Mouse (Mus musculus) thymus, postnatal 14 days (tissue): Measurements from ENCODE around the gene Castor1.
A peak's percentile ranks its signal among the peaks of the same experiment; 100 is the strongest.

Experiments used
- DNase-seq: peaks from one replicate; pipeline ENCODE4 v3.0.0; 2021

The Castor1 gene

DNA sequence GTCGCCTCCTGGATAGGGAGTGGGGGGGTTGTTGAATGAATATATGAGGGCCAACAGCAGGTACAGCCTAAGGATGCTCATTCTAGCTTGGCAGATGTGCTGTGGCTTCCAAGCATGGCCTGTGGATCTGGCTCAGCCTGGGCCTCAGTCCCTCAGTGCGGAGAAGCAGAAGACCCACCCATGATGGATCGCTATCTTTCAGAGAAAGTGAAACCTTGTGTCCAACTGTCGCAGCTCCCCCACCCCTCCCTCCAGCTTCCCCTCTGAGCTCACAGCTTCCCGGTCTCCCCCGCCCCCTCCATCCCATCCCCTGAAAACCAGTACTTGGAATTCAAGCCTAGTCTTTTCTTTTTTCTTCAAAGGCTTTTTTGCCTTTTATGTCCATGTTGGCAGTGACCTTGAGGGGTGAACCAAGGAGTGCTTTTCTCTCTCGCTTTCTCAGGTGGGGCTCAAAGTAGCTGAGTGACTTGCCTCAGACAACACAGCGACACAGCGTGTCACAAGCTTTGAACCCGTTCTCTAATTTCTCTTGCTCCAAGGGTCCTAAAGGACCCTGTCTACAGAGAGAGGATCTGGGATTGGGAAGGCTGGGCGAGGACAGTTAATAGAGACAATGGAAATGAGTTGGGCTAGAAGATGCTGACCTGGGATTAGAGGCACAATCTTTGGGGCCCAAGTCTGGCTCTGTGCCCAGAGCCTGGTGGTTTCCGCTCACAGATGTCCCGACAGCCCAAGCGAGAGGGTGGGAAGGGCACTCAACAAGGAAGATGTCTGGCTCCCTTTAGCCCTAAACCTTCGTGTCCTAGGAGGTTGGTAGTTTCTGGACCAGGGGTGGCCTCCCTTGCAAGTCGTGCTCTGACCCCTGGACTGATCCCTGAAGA, 17.9 kb downstream of the Castor1 start, which contains the start of gene Osm:
Osm (plus strand) TSS at position 756 of the 881 bp plus-strand sequence.
- peak; percentile 53 for DNase-seq

DNA sequence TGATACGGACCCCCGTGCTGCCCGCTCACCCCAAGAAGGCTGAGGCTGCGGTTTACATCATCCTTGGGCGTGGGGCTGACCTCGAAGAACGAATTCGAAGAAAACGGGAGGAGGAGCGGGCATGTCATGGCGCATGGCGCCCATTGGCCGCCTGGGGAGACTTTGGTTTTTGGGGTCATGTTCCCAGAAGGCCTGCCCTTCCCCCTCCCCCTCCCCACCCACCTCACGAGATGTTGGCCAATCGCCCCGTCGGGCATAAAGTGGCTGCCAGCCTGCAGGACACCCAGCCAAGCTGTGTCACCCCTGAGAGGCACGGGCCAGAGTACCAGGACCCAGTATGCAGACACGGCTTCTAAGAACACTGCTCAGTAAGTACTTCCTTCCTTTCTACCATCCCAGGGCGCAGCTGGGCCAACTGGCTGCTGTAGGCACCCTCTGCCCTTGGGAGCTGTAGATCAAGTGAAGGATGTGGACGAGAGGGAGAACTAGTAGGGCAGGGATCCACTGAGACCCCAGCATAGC, 18.6 kb downstream of the Castor1 start:
- peak; percentile 54 for DNase-seq

DNA sequence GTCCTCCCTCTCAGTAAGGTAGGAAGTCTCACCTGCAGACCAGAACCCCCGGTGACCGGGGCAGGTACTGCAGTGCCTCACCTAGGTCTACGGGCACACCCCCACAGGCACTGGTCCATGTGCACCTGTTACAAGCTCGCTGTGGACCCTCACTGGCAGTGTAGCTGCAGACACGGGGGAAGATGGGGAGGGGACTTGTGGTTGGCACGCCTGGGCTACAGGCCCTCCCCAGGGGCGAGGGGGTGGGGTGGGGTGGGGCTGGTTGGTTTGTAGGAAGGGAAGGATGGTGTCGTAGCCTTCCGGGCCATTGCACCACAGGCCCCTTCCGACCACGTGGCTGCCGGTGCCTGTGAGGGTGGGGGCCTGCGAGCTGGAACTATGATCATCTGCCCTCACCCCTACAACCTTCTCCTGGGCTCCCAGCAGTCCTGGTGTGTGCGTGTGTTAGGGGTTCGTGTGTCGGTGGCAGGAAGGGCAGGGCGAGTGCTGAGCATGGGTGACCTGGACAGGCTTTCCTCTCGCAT, 19.4 kb downstream of the Castor1 start:
- peak; percentile 73 for DNase-seq

DNA sequence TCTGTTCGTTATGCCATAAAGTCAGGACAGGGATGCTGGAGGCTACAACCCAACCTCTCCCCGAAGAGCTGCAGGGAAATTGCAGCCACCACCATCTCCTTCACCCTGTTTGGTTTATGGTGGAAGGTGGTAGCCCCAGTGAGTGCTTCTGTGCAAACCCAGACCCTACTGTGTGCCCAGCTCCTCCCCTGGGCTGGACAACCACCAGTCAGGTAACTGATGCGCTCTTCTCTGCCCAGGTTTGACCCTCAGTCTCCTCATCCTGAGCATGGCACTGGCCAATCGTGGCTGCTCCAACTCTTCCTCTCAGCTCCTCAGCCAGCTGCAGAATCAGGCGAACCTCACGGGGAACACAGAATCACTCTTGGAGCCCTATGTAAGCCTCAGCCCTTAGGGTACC, 20.1 kb downstream of the Castor1 start:
- no peak for DNase-seq

DNA sequence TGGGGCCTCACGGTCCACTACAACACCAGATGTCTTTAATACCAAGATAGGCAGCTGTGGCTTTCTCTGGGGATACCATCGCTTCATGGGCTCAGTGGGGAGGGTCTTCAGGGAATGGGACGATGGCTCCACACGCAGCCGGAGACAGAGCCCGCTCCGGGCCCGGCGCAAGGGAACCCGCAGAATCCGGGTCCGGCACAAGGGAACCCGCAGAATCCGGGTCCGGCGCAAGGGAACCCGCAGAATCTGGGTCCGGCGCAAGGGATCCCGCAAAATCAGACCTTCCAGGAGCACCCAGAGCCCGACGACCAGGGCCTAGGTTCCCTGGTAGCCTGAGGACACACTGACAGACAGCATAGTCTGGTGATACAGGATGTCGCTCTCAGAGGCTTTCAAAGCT, 21.7 kb downstream of the Castor1 start:
- no peak for DNase-seq

DNA sequence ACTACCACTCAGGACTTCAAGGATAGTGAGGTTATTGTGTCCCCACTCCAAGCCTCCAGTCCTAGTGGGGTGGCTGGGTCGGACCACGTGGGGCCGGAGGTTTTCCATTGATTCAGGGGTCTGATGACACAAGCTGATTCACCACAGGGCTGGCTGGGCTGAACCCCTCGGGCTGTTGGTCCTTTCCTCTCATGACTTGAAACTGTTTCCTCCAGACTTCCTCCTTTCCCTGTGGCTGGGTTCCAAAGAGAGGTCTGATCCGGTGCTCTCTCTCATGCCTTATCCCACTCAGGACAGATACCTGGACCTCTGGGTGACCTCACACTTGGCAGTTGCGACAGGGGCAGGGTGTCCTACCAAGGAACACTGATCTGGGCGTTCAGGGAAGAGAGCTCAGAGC, 22.1 kb downstream of the Castor1 start:
- DNase-seq: no peak

DNA sequence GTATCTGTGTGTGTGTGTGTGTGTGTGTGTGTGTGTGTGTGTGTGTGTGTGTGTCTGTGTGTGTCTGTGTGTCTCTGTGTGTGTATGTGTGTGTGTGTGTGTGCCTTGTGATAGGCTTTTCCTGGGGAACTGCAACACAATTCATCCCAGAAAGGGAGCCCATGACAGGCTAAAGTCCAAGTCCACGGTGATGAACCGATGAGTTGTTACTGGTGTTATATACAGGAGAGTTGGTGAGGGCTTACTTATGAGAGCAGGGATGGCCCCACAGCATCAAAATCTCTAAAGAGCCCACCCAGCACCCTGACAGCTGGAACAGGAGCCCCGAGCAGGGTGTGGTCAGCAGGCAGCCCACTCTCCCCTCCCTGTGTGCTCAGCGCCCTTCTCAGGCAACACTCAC, 23.2 kb downstream of the Castor1 start:
- DNase-seq: no peak

DNA sequence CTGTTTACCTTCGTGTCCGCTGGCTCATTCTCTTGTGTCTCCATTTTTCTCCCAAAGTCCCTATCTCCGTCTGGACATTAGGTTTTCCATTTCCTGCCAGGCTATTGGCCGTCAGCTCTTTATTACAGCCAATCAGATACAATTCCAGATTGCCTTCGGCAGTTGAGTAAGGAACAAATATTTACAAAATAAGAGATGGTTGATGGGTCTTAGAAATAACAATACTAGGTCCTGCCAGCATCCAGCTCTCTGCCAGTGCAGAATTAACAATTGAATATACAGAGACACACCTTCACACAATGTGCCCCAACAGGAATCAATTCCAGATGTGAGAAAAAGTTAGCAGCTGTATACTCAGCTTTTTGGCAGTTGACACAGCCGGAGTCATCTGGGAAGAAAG, 28.1 kb downstream of the Castor1 start:
- DNase-seq: no peak

DNA sequence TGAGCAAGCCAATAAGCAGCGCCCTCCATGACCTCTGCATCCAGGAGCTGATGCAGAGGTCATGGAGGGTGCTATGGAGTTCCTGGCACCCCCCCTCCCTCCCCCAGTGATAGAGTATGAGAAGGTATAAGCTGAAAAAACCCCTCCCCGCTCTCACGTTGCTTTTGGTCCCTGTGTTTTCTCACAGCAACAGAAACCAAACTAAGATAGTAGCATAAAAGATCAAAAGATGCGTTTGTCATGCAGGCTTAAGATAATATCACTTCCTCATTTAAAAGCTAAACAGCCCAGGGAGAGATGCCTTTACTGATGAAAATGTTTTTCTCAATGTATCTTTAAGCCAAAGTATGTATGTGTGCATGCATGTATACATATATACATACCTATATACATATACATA, 28.6 kb downstream of the Castor1 start:
- DNase-seq: no peak

DNA sequence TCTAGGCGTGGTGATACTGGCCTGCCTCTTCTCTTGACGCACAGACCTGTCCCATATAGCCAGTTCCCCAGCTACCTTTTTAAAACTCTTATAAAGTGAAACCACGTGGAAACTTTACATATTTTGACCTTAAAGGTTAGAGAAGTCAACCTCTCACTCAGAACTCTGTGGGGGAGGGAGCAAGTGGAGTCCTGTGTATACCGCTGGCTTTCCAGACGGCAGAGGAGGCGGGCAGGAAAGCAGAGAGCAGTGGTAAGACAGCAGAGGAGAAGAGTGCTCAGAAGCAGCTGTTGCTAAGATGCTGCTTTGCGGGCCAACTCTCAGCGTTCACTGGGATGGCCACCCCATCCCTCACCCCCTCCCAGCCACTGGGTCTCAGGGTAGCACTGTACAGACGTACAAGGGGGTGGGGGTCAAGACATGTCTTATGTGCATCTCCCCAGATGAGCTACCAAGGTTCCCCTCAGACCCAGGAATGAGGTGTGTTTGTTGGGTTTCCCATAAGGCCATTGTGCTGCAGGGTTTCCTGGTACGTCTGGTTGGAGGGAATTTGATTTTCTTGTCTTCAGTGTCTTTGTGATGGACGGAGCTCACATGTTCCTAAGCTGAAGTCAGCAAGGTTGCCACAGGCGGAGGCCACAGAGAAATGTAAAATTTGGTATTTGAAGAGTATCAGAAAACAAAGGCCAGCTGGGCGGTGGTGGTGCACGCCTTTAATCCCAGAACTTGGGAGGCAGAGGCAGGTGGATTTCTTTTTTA, 29.4 kb downstream of the Castor1 start:
- DNase-seq: peak; percentile 32

DNA sequence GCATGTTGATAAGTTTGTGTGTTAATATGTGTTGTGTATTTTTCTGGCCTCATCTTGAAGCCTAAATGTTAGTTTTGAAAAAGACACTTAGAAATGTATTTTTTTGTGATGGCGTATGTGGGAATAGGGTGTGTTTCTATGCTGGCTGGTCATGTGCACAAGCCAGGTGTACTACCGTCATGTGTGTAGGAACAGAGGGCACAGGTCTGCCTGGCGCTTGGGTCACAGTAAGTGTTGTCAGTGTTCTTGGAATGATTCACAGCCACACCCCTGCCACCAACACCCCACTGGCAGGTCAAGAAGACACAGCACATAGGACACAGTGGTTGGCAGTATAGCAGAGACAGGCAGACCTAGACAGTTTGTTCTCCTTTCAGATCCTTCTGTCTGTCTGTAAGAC, 31.1 kb downstream of the Castor1 start:
- DNase-seq: no peak

DNA sequence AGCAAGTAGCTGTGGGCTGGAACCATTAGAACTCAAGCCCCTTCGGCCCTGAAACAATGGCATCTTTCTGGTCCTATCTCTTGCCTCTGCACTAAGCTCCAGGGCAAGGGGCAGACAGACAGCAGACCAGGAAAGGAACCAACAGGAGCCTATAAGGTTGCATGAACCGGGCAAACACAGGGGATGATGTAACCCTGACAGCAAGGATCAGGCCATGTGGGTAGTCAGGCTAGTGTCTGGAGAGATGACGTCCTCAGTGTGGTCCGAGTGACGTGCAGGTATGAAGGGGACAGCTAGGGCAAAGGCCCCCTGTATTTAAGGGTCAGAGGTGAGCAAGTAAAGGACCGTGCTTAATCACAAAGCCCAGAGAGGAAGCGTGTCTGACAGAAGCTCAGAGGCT, 32.3 kb downstream of the Castor1 start:
- no peak for DNase-seq

DNA sequence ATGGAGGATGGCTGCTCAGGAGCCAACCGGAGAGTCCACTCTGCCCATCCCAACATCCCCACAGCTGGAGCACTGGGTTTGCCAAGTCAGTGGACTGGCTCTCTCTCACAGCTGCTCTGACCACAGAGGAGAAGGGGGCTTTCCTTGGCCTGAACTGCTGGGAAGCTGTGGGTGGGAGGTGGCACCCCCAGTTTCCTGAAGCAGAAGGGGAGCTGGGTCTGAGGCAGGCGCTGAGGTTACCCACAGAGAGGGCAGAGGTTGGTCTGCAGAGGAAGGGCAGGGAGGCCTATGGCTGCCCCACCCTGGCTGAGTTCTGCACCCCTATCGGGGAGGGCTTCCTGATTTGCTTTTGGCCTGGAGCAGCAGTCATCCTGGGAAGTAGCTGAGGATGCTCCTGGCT, 33.4 kb downstream of the Castor1 start:
- no peak for DNase-seq

DNA sequence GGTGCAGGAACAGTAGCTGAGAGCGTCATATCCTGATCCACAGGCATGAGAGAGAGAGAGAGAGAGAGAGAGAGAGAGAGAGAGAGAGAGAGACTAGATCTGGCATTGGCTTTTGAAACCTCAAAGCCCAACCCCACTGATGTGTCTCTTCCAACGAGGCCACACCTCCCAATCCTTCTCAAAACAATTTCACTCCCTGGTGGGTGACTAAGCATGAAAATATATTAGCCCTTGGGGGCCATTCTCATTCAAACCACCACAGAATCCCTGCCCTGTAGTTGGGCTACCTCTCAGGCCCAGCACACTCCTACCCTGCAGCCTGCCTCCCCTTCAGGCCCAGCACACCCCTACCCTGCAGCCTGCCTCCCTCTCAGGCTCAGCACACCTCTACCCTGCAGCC, 34.9 kb downstream of the Castor1 start:
- no peak for DNase-seq

DNA sequence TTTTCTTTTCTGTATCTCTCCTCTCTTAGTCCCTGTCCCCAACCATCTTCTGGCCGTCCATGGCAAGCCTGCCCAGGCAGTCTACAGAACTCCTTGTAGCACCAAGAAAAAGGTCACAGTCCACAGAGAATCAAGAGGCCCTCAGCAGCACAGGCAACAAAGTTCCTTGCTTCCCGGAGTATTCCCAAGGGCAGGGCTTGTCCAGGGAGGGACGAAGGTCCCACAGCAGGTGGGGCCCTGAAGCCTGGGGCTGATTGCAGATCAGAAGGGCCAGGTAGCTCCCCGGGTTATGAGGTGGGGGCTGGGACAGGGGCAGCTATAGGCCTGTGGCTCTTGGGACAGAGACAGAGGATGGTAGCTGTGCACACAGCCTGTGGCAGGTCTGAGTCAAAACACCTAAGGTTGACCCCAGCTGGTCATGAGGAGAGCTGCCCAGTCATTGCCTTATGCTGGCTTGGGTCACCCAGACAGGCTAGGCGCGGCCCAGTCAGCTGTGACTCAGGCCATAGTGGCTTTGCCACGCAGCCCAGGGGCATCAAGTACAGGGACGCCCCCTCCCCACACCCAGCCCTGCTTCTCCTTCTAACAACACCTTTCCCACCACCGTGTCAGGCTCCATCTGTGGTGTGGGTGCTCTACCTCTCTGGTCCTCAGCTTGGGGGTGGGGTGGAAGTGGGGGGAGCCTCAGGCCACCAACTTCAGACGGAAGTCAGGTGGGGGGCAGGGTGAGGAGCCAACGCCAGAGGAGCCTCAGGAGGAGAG, 39.0 kb downstream of the Castor1 start, which contains the start of gene Lif:
Lif (plus strand) TSS at position 712 of the 762 bp plus-strand sequence.
- no peak for DNase-seq

DNA sequence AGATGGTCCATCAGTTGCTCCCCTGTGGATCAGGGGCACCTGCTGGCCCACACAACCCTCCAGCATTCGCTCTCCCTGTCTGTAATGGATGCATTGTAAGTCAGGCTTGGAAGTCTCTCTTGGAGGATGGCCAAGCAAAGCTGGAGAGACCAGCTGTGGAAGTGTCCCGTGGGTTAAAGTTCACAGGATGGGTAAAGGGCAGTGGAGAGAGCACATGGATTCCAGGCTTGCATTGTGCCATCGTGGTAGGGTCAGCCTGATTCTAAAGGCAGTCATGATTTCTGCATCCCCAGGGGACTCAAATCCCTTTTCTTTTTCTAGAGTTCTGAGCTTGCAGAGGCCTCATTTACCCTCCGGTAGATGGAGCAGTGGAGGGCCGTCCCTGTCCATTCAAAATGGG, 39.7 kb downstream of the Castor1 start:
- DNase-seq: no peak

DNA sequence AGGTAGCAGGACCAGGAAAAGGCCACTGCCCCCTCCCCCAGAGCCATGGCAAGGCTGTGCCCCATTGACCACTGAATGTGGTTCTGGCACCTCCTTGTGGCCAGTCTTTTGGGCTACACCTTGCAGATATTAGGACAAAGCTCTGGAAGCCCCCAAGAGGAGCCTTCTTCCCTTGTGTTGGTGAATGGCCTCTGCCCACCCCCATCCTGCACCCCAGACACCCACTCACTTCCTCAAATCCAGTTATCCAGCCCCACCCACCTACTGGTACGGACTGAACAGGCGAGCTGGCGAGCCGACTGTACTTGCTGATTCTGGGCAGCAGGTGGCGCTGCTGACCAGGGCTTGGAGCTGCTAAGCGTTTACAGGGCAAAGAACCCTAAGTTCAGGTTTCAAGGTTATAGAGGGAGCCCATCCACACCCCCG, 40.6 kb downstream of the Castor1 start:
- DNase-seq: peak; percentile 88

DNA sequence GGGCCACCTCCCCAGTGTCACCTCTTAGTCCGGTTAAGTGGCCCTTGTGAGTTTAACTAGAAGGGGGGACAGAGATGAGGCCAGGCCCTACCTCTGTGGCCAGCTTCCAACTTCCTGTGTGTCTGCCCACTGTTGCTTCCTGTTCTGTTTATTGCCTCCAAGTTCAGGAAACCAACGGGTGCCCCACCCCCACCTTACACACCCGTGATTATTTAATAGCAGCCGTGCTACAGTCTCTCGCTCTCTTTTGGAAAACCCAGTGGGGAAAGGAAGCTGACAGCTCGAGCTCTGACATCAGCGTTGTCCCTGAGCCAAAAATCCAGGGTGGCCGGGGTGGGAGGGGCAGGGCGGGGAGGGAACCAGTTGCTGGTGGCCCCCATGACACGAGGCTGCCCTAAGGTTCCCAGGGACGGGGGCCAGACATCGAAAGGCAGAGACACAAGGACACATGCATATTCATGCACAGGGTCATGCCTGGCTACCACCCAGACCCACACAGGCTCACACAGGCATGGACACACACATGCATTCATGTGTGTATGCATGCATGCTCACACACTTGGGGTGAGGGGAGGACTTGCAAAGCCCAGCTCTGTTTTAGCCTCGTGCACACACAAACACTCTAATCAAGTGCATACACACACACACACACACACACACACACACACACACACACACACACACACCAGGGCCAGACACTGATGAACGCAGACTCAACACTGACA, 42.6 kb downstream of the Castor1 start:
- no peak for DNase-seq

DNA sequence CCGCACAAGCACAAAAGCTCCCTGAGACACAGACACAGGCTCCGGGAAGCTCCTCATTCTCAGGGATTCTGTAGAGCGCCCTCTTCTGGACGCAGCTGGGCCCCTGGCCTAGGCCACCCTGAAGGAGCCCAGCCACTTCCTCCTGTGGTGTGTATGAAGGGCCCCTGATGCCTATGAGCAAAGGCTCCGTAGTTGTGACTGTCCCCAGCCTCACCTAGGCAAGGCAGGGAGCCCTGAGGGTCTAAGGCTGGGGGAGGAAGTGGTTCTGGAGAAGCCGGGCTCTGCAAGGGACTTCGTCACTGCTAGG, 43.1 kb downstream of the Castor1 start:
- DNase-seq: peak; percentile 77

DNA sequence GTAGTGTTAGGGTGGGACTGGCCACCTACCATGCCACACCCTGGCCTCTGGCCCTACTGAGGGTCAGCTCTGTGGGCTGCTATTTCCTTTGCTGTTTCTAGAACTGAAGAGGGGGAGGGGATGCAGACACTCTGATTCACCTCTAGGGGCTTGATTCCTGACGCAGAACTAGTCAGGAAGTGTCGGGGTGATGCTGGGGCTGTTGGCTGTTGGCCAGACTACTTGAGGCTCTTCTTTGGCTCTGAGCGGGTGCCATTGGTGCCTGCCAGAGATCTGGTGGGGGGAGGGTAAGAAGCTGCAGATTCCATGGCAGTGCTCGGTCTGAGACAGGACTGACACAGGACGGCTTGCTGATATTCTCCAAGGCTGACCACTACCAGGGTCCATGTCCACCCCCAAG, 43.9 kb downstream of the Castor1 start:
- peak; percentile 38 for DNase-seq

DNA sequence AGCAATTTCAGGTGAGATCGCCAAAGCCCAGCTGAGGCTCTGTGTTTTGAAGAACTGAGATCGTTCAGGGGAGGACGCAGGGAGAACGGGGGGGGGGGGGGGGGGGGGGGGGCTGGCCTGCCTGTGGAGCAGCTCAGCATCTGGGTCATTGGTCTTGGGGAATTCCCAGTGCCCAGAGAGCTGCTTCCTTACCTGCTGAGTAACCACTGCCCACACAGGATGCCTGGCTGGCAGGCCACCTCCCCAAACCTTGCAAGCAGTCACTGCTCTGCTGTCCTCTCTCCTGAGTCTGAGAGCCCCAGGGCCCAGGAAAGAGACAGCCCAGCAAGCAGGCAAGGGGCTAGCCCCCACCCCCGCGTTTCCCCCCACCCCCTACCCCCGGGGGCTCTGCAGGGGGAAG, 44.8 kb downstream of the Castor1 start:
- no peak for DNase-seq

DNA sequence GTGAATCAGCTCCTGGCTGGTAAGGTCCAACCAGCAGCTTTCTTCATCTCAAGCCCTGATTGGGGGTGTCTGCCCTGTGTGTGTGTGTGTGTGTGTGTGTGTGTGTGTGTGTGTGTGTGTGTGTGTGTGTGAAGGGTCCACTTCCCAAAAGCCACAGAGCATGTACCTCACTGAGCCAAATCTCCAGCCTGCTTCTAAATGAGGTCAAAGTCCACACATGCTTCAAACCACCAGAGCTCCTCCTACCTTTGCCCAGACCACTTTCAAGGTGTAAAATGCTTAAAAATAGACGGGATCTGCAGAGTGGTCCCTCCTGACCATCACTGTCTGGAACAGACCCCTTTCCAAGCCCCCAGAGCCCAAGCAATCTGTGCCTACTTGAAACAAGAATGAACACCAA, 45.3 kb downstream of the Castor1 start:
- no peak for DNase-seq
